Mouse (Mus musculus) heart, postnatal 10 days (tissue): Measurements from ENCODE around the gene Atp6v1c2. TPM values are rescaled to one million over a fixed set of nuclear protein-coding genes. Genes with fewer than 3 reads are reported as not detected.
A peak's percentile ranks its signal among the peaks of the same experiment; 100 is the strongest.

Experiments used
- DNase-seq, 2 experiments: peaks; one replicate each; pipeline ENCODE4 v3.0.0; 2021
- intact Hi-C: fragments of 180-260 bp; cut with DNase I; formaldehyde crosslinking; loops from one replicate; pipeline ENCODE4 v1.15.1; 2025
- microRNA-seq, 2 experiments: library from miRNA; unstranded; fragments of <30 nt; microRNA quantifications; one replicate each; pipeline ENCODE4 v1.2.0; 2022
- total RNA-seq, 2 experiments: library from RNA; stranded (reverse); gene quantifications; 2 replicates each; pipeline ENCODE4 v1.2.3; 2021

Atp6v1c2 gene
- total RNA-seq, 2 experiments from 2014 or later, result not detected

DNA sequence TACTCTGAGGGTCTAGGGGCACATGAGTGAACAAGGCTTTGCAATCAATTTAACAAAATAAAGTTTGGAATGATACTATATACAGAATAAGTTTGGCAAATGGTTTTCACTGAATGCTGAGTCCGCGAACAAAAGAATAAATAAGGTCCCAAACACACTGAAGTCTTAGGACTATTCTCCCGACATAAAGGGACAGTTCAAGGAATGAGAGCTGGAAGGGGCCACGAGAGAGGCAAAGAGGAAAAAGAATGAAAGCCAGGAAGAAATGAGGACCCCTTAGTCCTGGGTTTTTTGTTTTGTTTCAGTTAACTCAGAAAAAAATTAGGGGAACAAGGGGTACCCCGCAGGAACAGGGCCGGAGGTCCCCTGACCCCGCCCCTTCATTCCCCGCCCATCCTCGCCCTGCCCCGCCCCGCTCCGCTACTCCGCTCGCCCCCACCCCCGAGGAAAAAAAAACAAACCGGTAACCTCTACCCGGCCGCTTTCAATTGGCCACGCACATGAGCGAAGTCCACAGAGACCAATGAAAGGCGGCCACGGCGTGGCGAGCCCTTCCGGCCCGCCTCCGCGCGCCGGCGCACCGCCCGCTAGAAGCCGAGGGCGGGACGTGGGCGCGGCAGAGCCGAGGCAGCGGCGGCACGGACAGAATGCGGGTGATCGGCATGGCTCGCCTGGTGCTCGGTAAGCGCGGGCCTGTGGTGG lies 63.0 kb downstream of the Atp6v1c2 start, which contains the start of gene Pdia6:
Gene Pdia6 (plus strand): TSS at position 575 of the 702 bp plus-strand sequence.
- intact Hi-C loops, result loop anchor here (5.0 kb wide), 1 partner anchor 81 kb away; the partner anchor contains the start of gene Nol10
- DNase-seq, result peak; percentile 94 to 96

DNA sequence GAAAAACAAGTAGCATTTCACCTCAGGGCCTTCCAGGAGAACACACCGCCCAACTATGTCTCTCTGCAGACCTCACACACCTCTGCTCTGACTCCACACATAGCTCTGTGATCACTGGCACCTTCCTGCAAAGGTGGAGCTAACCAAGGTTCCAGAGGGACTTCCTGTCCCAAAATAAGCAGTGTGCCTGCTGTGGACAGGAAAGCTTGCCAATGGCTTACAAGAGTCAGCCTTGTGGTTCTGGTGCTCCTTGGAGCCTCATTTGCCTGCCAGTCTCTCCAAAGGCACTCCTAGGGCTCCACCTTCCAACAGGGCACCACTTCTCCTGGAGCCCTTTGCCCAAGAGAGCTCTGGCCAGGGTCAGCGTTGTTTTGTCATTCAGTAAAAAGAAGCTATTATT lies 64.3 kb downstream of the Atp6v1c2 start:
- intact Hi-C loops, result loop anchor here (5.0 kb wide), 1 partner anchor 82 kb away; the partner anchor contains the start of gene Nol10
- no peak for DNase-seq

DNA sequence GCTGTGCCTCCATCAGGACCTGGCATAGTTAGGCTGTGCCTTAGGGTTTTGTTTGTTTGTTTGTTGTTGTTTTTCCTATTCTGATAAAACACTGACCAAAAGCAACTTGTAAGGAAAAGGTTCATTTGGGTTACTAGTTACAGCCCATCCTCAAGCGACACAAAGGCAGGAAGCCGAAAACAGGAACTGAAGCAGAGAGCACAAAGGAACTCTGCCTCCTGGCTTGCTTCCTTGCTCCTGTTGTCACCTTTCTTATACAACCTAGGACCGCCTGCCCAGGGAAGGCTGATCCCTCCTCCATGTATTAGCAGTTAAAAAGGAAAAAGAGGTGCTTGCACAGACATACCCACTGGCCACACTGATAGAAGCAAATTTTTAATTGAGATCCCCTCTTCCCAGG lies 65.3 kb downstream of the Atp6v1c2 start:
- no peak for DNase-seq
- intact Hi-C loops, result no loop called here

DNA sequence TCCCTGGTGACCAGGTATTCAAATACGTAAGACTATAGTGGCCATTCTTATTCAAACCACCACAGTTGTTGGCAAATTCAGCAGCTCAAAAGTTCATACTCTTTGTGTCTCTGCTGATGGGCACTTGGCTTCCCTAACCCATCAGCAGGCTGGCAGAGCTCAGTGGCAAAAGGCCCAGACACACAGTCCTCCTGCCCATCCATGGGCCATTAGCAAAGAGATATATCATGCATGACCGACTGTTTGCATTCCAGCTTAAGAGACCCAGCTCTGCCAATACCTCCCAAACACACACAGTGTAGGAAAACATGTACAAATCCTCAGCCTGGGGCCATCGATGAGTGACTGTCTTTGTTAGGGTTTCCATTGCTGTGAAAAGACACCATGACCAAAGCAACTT lies 68.2 kb downstream of the Atp6v1c2 start:
- DNase-seq, result no peak
- intact Hi-C loops, result no loop called here

DNA sequence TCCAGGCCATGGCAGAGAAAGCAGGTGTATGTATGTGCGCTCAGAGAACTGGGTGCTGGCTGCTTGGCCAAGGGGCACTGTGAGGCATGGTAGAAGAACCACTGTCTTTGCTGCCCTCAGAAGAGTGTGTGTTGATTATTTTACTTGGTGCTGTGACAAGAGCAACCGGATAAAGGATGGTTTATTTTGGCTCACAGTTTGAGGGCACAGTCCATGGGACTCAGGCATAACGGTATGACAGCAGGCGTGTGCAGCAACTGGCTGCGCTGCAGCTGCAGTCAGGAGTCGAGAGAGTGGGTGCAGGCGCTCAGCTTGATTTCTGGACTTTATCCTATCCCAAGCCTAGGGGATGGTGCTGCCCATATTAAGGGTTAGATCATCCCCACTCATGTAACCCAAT lies 70.7 kb downstream of the Atp6v1c2 start:
- intact Hi-C loops, result loop anchor here (5.0 kb wide), 2 partner anchors 241 to 451 kb away; no protein-coding TSS in a partner anchor

DNA sequence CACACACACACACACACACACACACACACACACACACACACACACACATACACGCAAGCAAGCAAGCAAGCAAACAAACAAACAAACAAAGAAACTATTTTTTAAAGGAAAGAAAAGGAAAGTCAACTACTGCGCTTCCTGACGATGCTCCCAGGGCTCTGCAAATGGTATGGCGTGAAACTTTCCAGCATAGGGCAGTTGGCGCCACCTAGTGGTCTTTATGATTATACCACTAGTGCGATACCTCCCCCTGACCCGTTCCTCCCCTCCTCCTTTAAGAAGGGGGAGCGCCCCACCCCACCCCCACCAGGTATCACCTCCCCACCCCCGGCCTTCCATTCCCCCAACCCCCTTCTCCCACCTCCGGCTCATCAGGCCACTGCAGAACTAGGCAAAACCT lies 72.3 kb downstream of the Atp6v1c2 start:
- intact Hi-C loops, result loop anchor here (1.0 to 5.0 kb wide), 3 partner anchors 225 to 450 kb away; no protein-coding TSS in a partner anchor
- DNase-seq, result peak; percentile 63 to 76

More for the DNA sequence above, 70.7 kb downstream of the Atp6v1c2 start:
- DNase-seq, result no peak

DNA sequence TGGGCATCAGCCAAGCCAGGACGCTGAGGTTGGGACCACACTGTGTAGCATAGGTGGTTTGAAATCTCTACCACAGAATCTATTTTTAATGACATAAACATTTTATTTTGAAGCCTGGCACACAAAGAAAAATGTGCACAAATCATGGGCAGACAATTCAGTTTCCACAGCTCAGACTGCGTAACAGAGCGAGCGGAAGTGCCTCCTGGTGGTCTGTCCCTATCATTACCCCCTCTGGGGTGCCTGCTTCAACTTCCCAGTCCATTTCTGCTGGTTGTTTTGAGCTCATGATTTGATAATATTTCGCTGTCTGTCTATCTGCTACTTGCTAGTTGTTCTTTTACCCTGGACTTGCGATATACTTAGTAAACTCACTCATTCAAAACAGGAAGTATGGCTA lies 73.6 kb downstream of the Atp6v1c2 start:
- DNase-seq, result no peak
- intact Hi-C loops, result loop anchor here (5.0 kb wide), 2 partner anchors 238 to 448 kb away; no protein-coding TSS in a partner anchor

DNA sequence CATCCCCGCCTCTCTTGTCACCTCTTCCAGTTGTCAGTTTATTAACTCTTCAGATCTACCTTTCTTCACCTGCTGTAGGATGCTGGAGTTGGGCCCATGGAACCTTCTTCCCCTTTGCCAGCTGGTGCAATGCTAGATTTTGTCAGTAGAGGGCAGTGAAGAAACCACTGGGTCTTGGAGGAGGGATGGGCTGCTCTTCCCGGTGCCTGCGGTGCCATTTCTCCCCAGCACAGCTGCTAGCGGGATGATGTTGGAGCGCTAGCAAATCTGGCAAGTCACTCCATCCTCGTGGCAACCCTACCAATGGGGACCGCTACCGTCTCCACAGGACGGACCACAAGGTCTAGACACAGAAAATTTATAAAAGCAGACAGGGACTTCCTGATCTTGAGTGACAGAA lies 76.1 kb downstream of the Atp6v1c2 start:
- intact Hi-C loops, result loop anchor here (2.0 kb wide), 1 partner anchor 18 kb away; no protein-coding TSS in a partner anchor
- peak; percentile 60 to 80 for DNase-seq

DNA sequence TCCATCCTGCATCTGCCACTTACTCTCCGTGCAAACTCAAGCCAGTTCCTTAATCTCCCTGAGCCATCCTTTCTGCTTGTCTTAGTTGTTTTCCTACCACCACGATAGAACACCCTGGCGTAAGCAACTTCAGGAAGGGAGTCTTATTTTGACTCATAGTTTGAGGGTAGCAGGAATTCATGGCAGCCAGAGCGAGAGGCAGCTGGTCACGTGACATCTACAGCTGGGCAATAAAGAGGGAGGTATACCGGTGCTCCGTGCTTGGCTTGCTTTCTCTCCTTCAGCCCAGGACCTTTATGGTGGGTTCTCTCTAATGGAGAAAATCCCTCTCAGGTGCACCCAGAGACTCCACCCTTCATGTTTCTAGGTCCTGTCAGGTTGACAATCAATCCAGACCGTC lies 78.2 kb downstream of the Atp6v1c2 start:
- intact Hi-C loops, result no loop called here

DNA sequence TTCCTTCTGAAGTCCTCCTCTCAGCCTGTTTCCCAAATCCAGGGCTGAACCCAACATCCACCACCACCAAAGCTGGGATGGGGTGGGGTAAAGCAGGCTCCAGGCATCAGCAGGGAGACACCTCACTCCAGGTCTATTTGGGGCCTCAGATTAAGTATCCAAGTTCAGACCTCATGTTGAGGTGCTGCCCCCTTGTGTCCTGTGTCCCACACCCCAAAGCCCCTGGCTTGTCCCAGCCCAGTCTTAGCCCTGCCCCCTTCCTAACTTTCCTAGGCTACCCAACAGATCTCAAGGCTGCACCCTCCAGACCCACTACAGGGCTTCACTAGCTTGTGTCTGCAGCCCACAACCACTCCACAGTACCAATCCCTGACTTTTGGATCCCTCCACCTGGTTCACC lies 87.1 kb downstream of the Atp6v1c2 start:
- no peak for DNase-seq

More for the DNA sequence above, 78.2 kb downstream of the Atp6v1c2 start:
- DNase-seq, result no peak

DNA sequence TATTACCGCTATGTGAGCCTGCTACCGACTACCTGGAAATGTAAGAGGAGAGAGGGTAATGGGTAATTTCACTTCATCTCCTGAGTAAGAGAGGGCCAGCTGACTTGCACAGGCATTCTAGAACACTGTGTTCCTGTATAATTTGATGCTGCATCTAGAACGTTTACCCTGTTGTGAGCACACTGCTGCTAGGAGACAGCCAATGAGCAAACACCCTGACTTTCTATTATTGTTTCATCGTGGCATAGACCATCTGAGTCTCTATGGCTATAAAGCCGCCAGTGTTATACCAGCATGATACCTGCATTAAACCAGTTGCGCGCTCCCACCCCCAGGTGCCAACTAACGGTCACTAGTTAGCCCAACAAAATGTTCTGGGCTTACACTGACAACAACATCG lies 87.5 kb downstream of the Atp6v1c2 start:
- intact Hi-C loops, result no loop called here
- DNase-seq, result no peak

More for the DNA sequence above, 87.1 kb downstream of the Atp6v1c2 start:
- intact Hi-C loops, result no loop called here

DNA sequence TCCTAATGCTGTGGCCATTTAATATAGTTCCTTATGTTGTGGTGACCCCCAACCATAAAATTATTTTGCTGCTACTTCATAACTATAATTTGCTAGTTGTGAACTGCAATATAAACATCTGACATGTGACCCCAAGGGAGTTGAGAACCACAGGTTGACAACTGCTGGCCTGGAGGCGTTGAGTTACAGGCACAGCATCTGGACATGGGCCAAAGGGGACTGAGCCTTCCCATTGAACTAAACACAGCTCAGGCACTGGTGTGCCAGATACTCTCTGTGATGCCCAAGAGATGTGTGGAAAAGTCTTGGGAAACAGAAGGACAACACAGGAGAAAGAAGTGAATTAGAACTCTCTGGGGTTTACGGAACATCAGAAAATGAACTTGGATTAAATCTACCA lies 88.1 kb downstream of the Atp6v1c2 start:
- DNase-seq, result no peak
- intact Hi-C loops, result no loop called here

DNA sequence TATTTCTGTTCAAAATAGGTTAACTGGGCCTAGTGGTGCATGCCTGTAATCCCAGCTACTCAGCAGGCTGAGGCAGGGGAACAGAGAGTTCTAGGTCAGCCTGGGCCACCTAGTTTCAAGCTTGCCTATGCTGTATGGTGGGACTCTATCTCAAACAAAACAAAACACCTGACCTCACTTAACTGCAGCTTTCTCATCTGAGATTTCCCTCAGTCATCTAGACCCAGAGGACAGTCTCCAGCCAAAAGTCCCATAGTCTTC lies 89.8 kb downstream of the Atp6v1c2 start:
- intact Hi-C loops, result no loop called here
- DNase-seq, result no peak

DNA sequence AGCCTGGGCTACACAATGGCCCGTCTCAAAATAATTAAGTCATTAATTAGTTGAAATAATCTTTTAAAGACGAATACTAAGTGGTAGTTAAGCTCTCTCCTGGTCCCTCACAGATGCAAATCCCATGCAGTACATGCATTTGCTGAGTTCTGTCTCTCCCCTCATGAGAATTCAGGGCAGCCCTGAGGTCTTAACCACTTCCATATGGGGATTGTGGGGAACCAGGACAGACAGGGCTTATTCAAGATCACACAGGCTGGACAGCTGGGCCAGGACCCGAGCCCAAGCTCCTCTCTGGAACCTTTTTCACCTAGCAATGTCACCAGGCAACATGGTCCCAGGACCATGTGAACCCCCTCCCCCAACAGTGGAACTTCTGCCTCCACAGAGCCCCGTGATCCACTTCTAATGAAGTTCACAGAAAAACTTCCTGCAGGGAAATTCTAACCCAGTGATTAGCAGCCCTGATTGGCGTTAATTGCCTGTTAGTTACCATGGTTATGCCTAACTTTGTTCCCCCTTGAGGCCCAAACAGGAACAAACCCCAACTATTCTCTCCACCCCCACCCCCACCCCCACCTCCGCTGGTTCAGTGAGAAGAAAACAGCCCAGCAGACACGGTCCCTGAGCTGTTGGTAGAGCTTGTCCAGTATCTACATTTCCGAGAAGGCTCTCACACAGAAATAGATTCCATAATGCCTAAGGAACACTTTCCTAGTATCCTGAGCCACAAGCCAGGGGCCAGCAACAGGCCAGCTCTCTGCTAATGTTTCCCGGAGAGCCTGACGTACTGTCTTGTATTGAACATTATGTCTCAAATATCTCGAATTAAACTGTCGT lies 90.4 kb downstream of the Atp6v1c2 start:
- intact Hi-C loops, result no loop called here
- no peak for DNase-seq

DNA sequence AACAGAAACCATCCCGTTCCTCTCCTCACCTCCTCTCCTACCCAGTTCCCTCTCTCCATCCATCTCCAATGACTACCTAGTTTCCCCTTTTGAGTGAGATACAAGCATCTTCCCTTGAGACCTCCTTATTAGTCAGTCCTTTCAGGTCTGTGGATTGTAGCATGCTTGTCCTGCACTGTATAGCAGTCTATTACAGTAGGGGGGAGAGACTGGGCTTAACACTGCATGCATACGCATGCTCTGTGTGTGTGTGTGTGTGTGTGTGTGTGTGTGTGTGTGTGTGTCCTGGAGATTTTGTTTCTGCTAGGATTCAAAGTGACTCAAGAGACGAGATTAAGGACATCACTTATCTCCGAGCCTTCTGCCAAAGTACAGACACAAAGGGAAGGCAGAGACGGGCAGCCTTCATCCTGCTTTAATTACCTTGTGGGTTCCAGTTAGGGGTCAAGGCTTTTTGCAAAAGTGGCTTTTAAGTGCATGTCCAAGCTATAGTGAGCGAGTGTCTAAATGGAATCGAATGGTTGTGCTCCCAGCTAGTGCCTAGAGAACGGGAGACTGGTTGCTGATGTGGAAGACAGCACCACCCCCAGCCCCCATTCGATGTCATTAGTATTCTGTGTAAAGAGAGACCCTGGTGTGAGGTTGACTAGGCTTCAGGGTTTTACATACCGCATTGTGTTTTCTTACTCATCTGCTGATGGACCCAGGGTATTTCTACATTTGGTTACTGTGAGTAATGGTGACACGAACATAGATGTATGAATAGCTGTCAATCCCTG lies 93.4 kb downstream of the Atp6v1c2 start:
- intact Hi-C loops, result no loop called here
- DNase-seq, result no peak

Small RNAs within 50 kb of the gene (microRNA-seq; reads per million reads assigned to microRNA genes)
- gene Mir3066, result 2.1 to 5.2 reads per million in 2 experiments

Other genes with a start within 250 kb of the Atp6v1c2 start
- not detected for gene Kcnf1, start 152.5 kb downstream of the Atp6v1c2 start, total RNA-seq
- gene Pdia6, start 62.8 kb downstream of the Atp6v1c2 start, total RNA-seq, result 100 to 1,000 TPM in 1 of 2 experiments, 10 to 100 TPM in 1; 99.0 to 122 TPM
- 1 to 10 TPM; 9.0 to 9.7 TPM for gene Nol10, start 19.1 kb upstream of the Atp6v1c2 start, total RNA-seq
- gene Odc1, start 215.4 kb upstream of the Atp6v1c2 start, total RNA-seq, result 10 to 100 TPM; 82.0 to 90.0 TPM